In genomic region chr5:132486831-132487230, GRCm38 (mm10) we compare ENCODE assay signal across 19 mouse cellular contexts. TPM values are rescaled to one million over a fixed set of nuclear protein-coding genes. Genes with fewer than 3 reads are reported as not detected.
A peak's percentile ranks its signal among the peaks of the same experiment; 100 is the strongest.
DNase-seq lines count a peak whose midpoint lies in the region; TF ChIP-seq lines count a peak whose summit lies in the region.
"Had no signal": no experiment of that assay in that cellular context is flagged by ENCODE, and none has a peak within 500 bp of the region (broad histone marks: within the 10 kb centered on the region; RNA-seq: fewer than 3 reads in every experiment).

No protein-coding gene starts in this region.

- H3K27ac ChIP-seq in kidney, adult 2 months (ENCODE audit: insufficient read depth, low read depth, low read length), result no peak overlapping the region
- H3K27ac ChIP-seq: forebrain, embryonic 12.5 days; hindbrain, embryonic 15.5 days; intestine, embryonic 15.5 days; limb, embryonic 10.5 days had no signal

- intact Hi-C loops in heart, postnatal 36 days (cut with DNase I), result loop anchor here (5.0 kb wide), 1 partner anchor 55 kb away; the partner anchor contains the start of gene Auts2

- no peak overlapping the region for H3K4me3 ChIP-seq in kidney, adult 2 months (ENCODE audit: insufficient read depth, low read depth, low read length)
- H3K4me3 ChIP-seq: forebrain, embryonic 12.5 days; hindbrain, embryonic 15.5 days; intestine, embryonic 15.5 days; limb, embryonic 10.5 days had no signal

- no peaks in the 10 kb centered on the region for H3K36me3 ChIP-seq in kidney, adult 2 months (ENCODE audit: control insufficient read depth, insufficient read depth, low read length)
- H3K36me3 ChIP-seq: forebrain, embryonic 12.5 days; hindbrain, embryonic 15.5 days; intestine, embryonic 15.5 days; limb, embryonic 10.5 days had no signal

- no peaks in the 10 kb centered on the region for H3K4me1 ChIP-seq in kidney, adult 2 months (ENCODE audit: control insufficient read depth, insufficient read depth, low read length)

- no peak for TF ChIP-seq POLR2A in kidney, adult 2 months (IDR thresholded peaks at IDR 0.05; ENCODE audit: low read depth, low read length)

- TF ChIP-seq CTCF in kidney, adult 2 months (conservative IDR thresholded peaks at IDR 0.05; ENCODE audit: insufficient read depth, insufficient read length, low read depth, low read length), result no peak

- WGBS in kidney, adult 2 months, result 63% methylated on average over 7 of the region's 7 CpGs

- DNase-seq in heart, adult 11 months, result peak; percentile 95
- no peak for DNase-seq in heart, postnatal 36 days
- peak; percentile 23 for DNase-seq in kidney, adult 2 months
- DNase-seq in kidney, adult 9 months, result no peak
- DNase-seq in MN1 (ENCODE audit: low spot score), result peak; percentile 23
- DNase-seq in lung, postnatal 25 days (ENCODE audit: low spot score), result peak; percentile 31
- no peak for DNase-seq in adrenal gland, adult 18-20 months (ENCODE audit: low spot score in 2 of 2)
- DNase-seq: adrenal gland, postnatal 36 days; cerebellum, adult 9-11 months; gastrocnemius, postnatal 25 days; liver, postnatal 0 days; midbrain, embryonic 14.5 days; right cerebral cortex, postnatal 14 days; spleen, adult 18-20 months; thymus, postnatal 25 days had no signal

- H3K27me3 ChIP-seq in kidney, adult 2 months (replicated peaks; ENCODE audit: control insufficient read depth, insufficient read depth, low read length), result no peaks in the 10 kb centered on the region
- H3K27me3 ChIP-seq: forebrain, embryonic 12.5 days; hindbrain, embryonic 15.5 days; intestine, embryonic 15.5 days had no signal

RNA-seq across cellular contexts. Expression of gene Auts2, which starts 56.3 kb away (rescaled TPM):
- 10 to 100 TPM; 28.8 to 35.3 TPM for total RNA-seq in heart, postnatal 36 days (2021)
- polyA plus RNA-seq in kidney, adult 2 months (2012; rRNA removed), result 7.0 and 9.2 TPM in 2 replicates
- 10 to 100 TPM; 23.5 to 29.5 TPM for total RNA-seq in adrenal gland, adult 18-20 months (2021)

Comparison
In these comparisons a context has a peak if more than half of its experiments do, and no peak if none do; other contexts are left out.
1. DNase-seq: peak in heart, adult 11 months (single experiment), kidney, adult 2 months (single experiment), MN1 (single experiment) and lung, postnatal 25 days (single experiment); none in heart, postnatal 36 days (0 of 2), kidney, adult 9 months (single experiment) and adrenal gland, adult 18-20 months (0 of 2).